Mouse (Mus musculus) embryo, embryonic 9.5 days (tissue): ENCODE data around the gene Ncoa5.

Experiments used
- DNase-seq: peaks from one replicate; pipeline ENCODE4 v3.0.0-alpha.2; 2017; ENCODE audit errors: extremely low spot score

The Ncoa5 gene

DNA sequence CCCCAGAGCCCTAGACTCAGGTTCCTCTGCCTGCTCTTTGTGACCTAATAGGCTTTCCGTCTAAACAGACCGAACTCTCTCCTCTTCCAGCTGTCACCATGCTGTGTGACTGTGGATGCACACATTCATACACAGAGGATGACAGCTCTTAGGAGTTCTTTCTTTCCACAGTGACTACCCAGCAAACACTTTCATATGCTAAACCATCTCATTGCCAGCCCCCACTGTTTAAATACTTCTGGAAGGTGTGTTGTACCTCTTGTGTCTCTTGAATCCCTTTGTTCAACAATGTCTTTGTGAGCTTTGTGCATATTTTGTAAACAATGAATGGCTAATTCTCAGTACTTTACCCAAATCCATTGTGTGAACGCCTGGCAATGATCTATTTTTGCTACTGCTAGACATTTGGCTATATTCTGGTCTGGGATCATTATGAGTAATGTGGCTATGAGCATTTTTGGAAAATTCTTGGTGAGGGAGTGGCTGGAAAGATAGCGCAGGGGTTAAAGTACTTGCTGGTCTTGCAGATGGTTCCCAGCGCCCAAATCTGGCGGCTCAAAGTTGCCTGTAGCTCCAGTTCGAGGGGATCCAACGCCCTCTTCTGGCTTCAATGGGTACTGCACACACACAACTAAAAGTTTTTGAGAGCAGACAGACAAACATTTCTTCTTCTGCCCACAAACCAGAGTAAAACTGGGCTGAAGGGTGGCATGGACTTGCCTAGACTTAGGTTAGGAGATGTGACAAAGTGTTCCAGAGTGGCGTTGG is 76.9 kb downstream of the Ncoa5 start:
- DNase-seq: no peak

GRCm38 (mm10) chr2:164956195-164956594 is 78.5 kb downstream of the Ncoa5 start:
- DNase-seq: no peak

DNA sequence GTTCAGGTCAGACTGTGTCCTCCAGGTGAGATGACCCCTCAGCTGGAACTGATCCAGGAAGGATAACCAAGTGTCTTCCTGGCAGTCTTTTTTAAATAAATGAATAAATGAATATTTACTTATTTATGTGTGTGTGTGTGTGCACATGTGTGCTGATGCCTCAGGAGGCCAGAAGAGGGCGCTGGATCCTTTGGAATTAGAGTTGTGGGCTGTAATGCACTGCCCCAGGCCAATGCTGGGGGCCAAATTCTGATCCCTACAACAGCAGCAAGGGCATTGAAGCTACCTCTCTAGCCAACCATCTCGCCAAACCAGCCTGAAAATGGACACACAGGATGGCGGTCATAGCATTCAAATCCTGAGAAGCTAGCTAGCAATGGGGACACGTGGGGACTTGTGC is 78.9 kb downstream of the Ncoa5 start:
- DNase-seq: no peak

- DNase-seq: peak; percentile 89
These were observed 81.4 kb downstream of the Ncoa5 start for GRCm38 (mm10) chr2:164953224-164953623.

GRCm38 (mm10) chr2:164952448-164952847 is 82.2 kb downstream of the Ncoa5 start:
- no peak for DNase-seq

DNA sequence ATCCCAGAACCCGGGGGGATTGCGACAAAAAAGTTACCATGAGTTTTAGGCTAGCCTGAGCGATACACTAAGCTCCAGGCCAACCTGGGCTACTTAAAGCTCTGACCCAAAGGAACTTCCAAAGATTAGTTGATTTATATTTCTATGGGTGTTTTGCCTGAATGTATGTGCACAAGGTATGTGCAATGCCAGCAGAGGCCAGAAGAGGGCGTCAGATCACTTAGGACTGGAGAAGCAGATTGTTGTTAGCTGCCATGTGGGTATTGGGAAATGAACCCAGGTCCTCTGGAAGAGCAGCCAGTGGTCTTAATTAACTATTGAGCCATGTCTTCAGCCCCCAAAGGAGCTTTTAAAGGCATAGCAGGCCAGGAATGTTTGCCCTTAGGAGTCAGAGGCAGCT is 82.9 kb downstream of the Ncoa5 start:
- DNase-seq: no peak

DNA sequence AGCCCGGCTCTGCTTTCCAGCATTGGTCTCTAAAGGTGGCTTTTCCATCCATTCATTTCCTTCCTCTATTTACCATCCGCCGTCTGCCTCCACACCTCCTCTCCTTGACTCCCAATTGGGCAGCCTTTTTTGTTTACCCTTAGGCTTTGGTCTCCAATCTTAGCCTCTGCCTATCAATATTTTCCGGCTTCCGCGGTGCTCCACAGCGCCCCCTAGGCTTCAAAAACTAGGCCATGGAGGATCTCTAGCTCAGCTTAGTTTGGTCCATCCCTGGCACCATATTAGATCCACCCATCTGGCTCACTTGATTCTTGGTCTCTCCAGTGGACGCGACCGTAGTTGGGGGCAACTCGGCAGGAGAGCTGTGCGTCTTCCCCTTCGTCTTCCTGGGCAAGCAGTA is 84.2 kb downstream of the Ncoa5 start:
- DNase-seq: peak; percentile 40
